Mouse (Mus musculus) MEL (cell line): ENCODE results near the gene Ccm2.

Experiments
- CHD1 ChIP-seq: IDR thresholded peaks from 2 replicates; pipeline ENCODE4 v1.6.1; 2012; ENCODE audit warnings: low read depth, mild to moderate bottlenecking, inconsistent platforms, low read length, improper control_type of control experiment
- CTCF ChIP-seq, 3 experiments: IDR thresholded peaks in 2 of 3; conservative IDR thresholded peaks in 1 of 3; 2 replicates each; pipeline ENCODE4 v1.5.1; 2011 to 2012; ENCODE audit warnings: low read length in 3 of 3, low read depth in 2 of 3, mild to moderate bottlenecking in 2 of 3, improper control_type of control experiment in 1 of 3, inconsistent platforms in 1 of 3, mixed read lengths in 1 of 3, moderate library complexity in 1 of 3; ENCODE audit not compliant: control insufficient read depth in 1 of 3, insufficient read depth in 1 of 3, poor library complexity in 1 of 3, severe bottlenecking in 1 of 3
- E2F4 ChIP-seq: IDR thresholded peaks from 2 replicates; pipeline ENCODE4 v1.6.1; 2011; ENCODE audit warnings: low read depth, low read length, improper control_type of control experiment, borderline replicate concordance
- GABPA ChIP-seq: IDR thresholded peaks from 2 replicates; pipeline ENCODE4 v1.6.1; 2012; ENCODE audit warnings: low read depth, mild to moderate bottlenecking, inconsistent platforms, low read length, improper control_type of control experiment, moderate library complexity
- HCFC1 ChIP-seq: IDR thresholded peaks from 2 replicates; pipeline ENCODE4 v1.6.1; 2012; ENCODE audit warnings: low read depth, mild to moderate bottlenecking, inconsistent platforms, low read length, improper control_type of control experiment, moderate library complexity
- POLR2A ChIP-seq, 2 experiments: IDR thresholded peaks; 2 replicates each; pipeline ENCODE4 v1.6.1; 2011 to 2012; ENCODE audit warnings: low read length in 2 of 2, mild to moderate bottlenecking in 2 of 2, control low read depth in 1 of 2, improper control_type of control experiment in 1 of 2, low read depth in 1 of 2, moderate library complexity in 1 of 2; ENCODE audit not compliant: control insufficient read depth in 1 of 2, insufficient read depth in 1 of 2, poor library complexity in 1 of 2
- RAD21 ChIP-seq: IDR thresholded peaks from 2 replicates; pipeline ENCODE4 v1.6.1; 2011; ENCODE audit warnings: mild to moderate bottlenecking, low read depth, low read length, improper control_type of control experiment
- RCOR1 ChIP-seq: IDR thresholded peaks from 2 replicates; pipeline ENCODE4 v1.6.1; 2012; ENCODE audit warnings: low read depth, mild to moderate bottlenecking, inconsistent platforms, low read length, improper control_type of control experiment
- TCF12 ChIP-seq: IDR thresholded peaks from 2 replicates; pipeline ENCODE4 v1.6.1; 2014; ENCODE audit warnings: low read depth, mild to moderate bottlenecking, inconsistent platforms, low read length, improper control_type of control experiment, moderate library complexity

DNA sequence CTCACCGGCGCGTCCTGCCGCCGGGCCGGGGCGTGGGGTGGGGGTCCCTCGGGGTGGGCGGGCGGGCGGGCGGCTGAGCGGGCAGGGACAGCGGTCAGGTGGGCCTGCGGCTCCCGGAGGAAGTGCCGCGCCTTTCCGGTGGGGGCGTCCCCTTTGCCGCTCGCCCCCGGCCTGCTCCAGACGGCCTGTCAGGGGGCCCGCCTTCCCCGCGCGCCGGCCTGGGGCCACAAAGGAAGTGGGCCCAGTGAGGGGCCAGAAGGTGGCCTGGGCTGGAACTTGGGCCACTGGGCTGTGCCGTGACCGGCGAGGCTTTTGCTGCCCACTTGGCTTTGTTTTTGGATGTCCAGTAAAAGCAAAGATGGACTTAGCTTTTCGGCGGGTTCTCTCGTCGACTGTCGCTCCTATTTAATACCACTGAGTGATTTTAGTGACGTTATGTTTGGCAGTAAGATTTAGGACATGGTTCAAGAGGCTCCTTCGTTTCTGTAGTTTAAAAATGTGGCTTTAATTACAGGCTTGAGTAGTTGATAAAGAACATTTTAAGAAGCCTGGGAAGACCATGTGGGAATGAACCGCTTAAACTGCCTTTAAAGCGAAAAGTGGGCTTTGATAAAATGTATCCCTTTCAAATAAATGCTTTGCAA is 472 bp downstream of the Ccm2 start:
- TF ChIP-seq RCOR1 (no peak), CTCF (IDR thresholded peaks at IDR 0.05 in 2 of 3, conservative IDR thresholded peaks at IDR 0.05 in 1 of 3; ENCODE audit: control insufficient read depth in 1 of 3, insufficient read depth in 1 of 3, low read depth in 2 of 3, low read length in 3 of 3, poor library complexity in 1 of 3, severe bottlenecking in 1 of 3) (no peak), POLR2A (IDR thresholded peaks at IDR 0.05; ENCODE audit: control insufficient read depth in 1 of 2, insufficient read depth in 1 of 2, low read depth in 1 of 2, low read length in 2 of 2, poor library complexity in 1 of 2) (peak in 1 of 2 experiments; percentile 62; a peak in 1 of 4 replicates), CHD1 (peak; percentile 89), GABPA (no peak), E2F4 (no peak), TCF12 (no peak), RAD21 (no peak), HCFC1 (no peak)
